ENCODE assay signal across 10 mouse cellular contexts in the genomic region with DNA sequence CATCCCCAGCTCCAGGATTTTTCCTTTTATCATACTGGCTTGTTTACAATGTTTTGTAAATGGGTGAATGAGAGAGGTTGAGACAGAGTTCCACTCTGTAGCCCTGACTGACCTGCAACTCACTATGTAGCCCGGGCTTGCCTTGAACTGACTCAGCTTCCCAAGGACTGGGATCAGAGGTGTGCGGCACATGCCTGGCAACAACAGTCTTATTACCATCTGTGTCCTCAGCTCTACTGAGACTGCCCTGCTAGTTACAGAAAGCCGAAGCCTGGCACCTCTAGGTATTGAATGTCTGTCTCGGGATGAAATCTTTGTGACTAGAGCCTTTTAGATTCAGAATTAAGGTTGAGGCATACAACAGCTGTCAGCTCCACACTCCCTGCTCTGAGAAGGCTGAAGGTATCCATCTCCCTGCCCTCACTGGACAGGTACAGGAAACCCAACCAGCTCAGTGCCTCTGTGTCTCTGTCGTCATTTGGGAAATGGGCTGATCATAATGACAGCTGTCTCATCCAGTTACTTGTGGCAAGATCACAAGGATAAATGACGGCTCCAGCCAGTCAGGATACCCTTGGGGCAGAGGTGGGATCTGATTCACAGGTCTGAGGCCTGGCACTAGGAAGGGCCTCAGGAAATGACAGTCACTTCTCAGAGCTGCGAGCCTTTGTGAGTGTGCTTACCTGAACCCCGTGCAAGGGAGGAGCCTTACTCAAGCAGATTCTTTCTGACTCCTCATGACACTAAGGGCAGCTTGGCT. TPM values are rescaled to one million over a fixed set of nuclear protein-coding genes. Genes with fewer than 3 reads are reported as not detected.
DNase-seq lines count a peak whose midpoint lies in the region; ATAC-seq and TF ChIP-seq lines count a peak whose summit lies in the region.
"Had no signal": no experiment of that assay in that cellular context is flagged by ENCODE, and none has a peak within 500 bp of the region (broad histone marks: within the 10 kb centered on the region; RNA-seq: fewer than 3 reads in every experiment).

No protein-coding gene starts in this region.

- no peak overlapping the region for H3K4me3 ChIP-seq in liver, adult 2 months (ENCODE audit: insufficient read depth, low read depth, low read length)
- H3K4me3 ChIP-seq in forebrain, embryonic 13.5 days: 0 out of 2 replicates have a peak overlapping the region, but pooled peaks have one; percentile 68
- H3K4me3 ChIP-seq in midbrain, embryonic 15.5 days: peak overlapping the region; percentile 60; the same call in 1 of the 2 replicates

- peaks cover 17% of the 10 kb centered on the region; the same call in 1 of the 2 replicates for H3K79me2 ChIP-seq in liver, adult 2 months (ENCODE audit: control insufficient read depth, insufficient read depth, low read length)

- H3K9me3 ChIP-seq in forebrain, embryonic 13.5 days (replicated peaks): no peaks in the 10 kb centered on the region
- no peaks in the 10 kb centered on the region for H3K9me3 ChIP-seq in midbrain, embryonic 15.5 days

- H3K36me3 ChIP-seq in liver, adult 2 months (ENCODE audit: control insufficient read depth, insufficient read depth, low read length): no peaks in the 10 kb centered on the region
- H3K36me3 ChIP-seq in forebrain, embryonic 13.5 days (ENCODE audit: poor library complexity, severe bottlenecking): no peaks in the 10 kb centered on the region
- H3K36me3 ChIP-seq in midbrain, embryonic 15.5 days (replicated peaks): no peaks in the 10 kb centered on the region

- WGBS in liver, adult 2 months: 37% methylated on average over 8 of the region's 8 CpGs
- 80% methylated on average over 8 of the region's 8 CpGs for WGBS in forebrain, embryonic 13.5 days
- 74% methylated on average over 8 of the region's 8 CpGs for WGBS in midbrain, embryonic 15.5 days

- no peak for TF ChIP-seq POLR2A in liver, adult 2 months (IDR thresholded peaks at IDR 0.05; ENCODE audit: extremely low read depth, insufficient read depth, low read length)

- no peak for TF ChIP-seq CTCF in liver, adult 2 months (IDR thresholded peaks at IDR 0.05; ENCODE audit: low read depth, low read length)

- peak overlapping the region; percentile 80 for H3K27ac ChIP-seq in liver, adult 2 months (replicated peaks; ENCODE audit: insufficient read depth, low read depth, low read length)
- no peak overlapping the region for H3K27ac ChIP-seq in forebrain, embryonic 13.5 days
- no peak overlapping the region for H3K27ac ChIP-seq in midbrain, embryonic 15.5 days

- peak overlapping the region; percentile 0; the same call in 1 of the 2 replicates for H3K9ac ChIP-seq in liver, adult 2 months (ENCODE audit: low read depth, low read length)
- H3K9ac ChIP-seq in forebrain, embryonic 13.5 days: peak overlapping the region; percentile 49; the same call in 1 of the 2 replicates
- H3K9ac ChIP-seq in midbrain, embryonic 15.5 days: no peak overlapping the region

- H3K27me3 ChIP-seq in liver, adult 2 months (ENCODE audit: control insufficient read depth, insufficient read depth, low read length): no peaks in the 10 kb centered on the region
- H3K27me3 ChIP-seq in forebrain, embryonic 13.5 days: 0 out of 2 replicates have a peak, but pooled peaks cover 4% of the 10 kb centered on the region
- H3K27me3 ChIP-seq in midbrain, embryonic 15.5 days (replicated peaks): no peaks in the 10 kb centered on the region

- ATAC-seq in cerebellum, adult (ENCODE audit: insufficient number of reproducible peaks, low FRiP score, low TSS enrichment): no peak
- no peak for ATAC-seq in forebrain, embryonic 13.5 days
- ATAC-seq in midbrain, embryonic 15.5 days (replicated peaks): no peak

- H3K4me1 ChIP-seq in liver, adult 2 months (ENCODE audit: control insufficient read depth, insufficient read depth, low read length): peaks cover 46% of the 10 kb centered on the region
- peaks cover 42% of the 10 kb centered on the region for H3K4me1 ChIP-seq in forebrain, embryonic 13.5 days
- peaks cover 45% of the 10 kb centered on the region for H3K4me1 ChIP-seq in midbrain, embryonic 15.5 days

- H3K4me2 ChIP-seq in forebrain, embryonic 13.5 days: peak overlapping the region; percentile 75
- peak overlapping the region; percentile 69 for H3K4me2 ChIP-seq in midbrain, embryonic 15.5 days

- peak; percentile 16 for DNase-seq in cerebellum, adult 11 months
- peak; percentile 74 for DNase-seq in liver, adult 2 months (ENCODE audit: extremely low read depth, low read depth, low spot score)
- DNase-seq in liver: no peak
- DNase-seq in B cell, adult 2 months: no peak
- no peak for DNase-seq in embryo, embryonic 10.5 days (ENCODE audit: low spot score)

RNA-seq across cellular contexts. Expression of a gene that starts 4.9 kb away (rescaled TPM):
- 8.3 and 8.7 TPM in 2 replicates for total RNA-seq in liver, adult 2 months (2014; rRNA removed)
- polyA plus RNA-seq in liver, adult 2 months (2012; rRNA removed): 9.8 and 11.3 TPM in 2 replicates
- 10.6 and 11.9 TPM in 2 replicates for polyA plus RNA-seq in forebrain, embryonic 13.5 days (2015; fragmentation: Nextera tagmentation; extraction: Ambion mirVana)
- polyA plus RNA-seq in midbrain, embryonic 15.5 days (2015; fragmentation: Nextera tagmentation; extraction: Ambion mirVana): 10.5 and 12.7 TPM in 2 replicates

RNA-seq across cellular contexts. Expression of a gene that starts 19.1 kb away (rescaled TPM):
- not detected in 2 replicates for total RNA-seq in liver, adult 2 months (2014; rRNA removed)
- polyA plus RNA-seq in liver, adult 2 months (2012; rRNA removed): not detected in 2 replicates
- 0.40 and 0.45 TPM in 2 replicates for polyA plus RNA-seq in forebrain, embryonic 13.5 days (2015; fragmentation: Nextera tagmentation; extraction: Ambion mirVana)
- polyA plus RNA-seq in midbrain, embryonic 15.5 days (2015; fragmentation: Nextera tagmentation; extraction: Ambion mirVana): 0.79 and 0.93 TPM in 2 replicates
- total RNA-seq: layer of hippocampus, postnatal 10 days had no signal
- polyA plus RNA-seq: erythroblast, embryonic 14.5 days had no signal

RNA-seq across cellular contexts. Expression of a gene that starts 24.1 kb away (rescaled TPM):
- total RNA-seq in liver, adult 2 months (2014; rRNA removed): not detected in 2 replicates
- polyA plus RNA-seq in liver, adult 2 months (2012; rRNA removed): not detected in 2 replicates
- not detected in 2 replicates for polyA plus RNA-seq in forebrain, embryonic 13.5 days (2015; fragmentation: Nextera tagmentation; extraction: Ambion mirVana)
- polyA plus RNA-seq in midbrain, embryonic 15.5 days (2015; fragmentation: Nextera tagmentation; extraction: Ambion mirVana): not detected in 2 replicates
- total RNA-seq: layer of hippocampus, postnatal 10 days had no signal
- polyA plus RNA-seq: erythroblast, embryonic 14.5 days had no signal

Comparison
In these comparisons a context has a peak if more than half of its experiments do, and no peak if none do; other contexts are left out.
1. DNase-seq: peak in cerebellum, adult 11 months (single experiment) and liver, adult 2 months (single experiment); none in liver (single experiment), B cell, adult 2 months (0 of 2) and embryo, embryonic 10.5 days (single experiment).